ENCODE assay signal across 11 mouse cellular contexts in genomic region chr6:34716888-34717635, GRCm38 (mm10).
DNase-seq lines count a peak whose midpoint lies in the region; ATAC-seq lines count a peak whose summit lies in the region.
"Had no signal": no experiment of that assay in that cellular context is flagged by ENCODE, and none has a peak within 500 bp of the region (broad histone marks: within the 10 kb centered on the region; RNA-seq: fewer than 3 reads in every experiment).

No protein-coding gene starts in this region.

- DNase-seq in heart, adult 11 months, result peak; percentile 85
- no peak for DNase-seq in heart, postnatal 4 days
- DNase-seq in 3134 (ENCODE audit: extremely low read depth, insufficient read length, low spot score), result peak; percentile 44
- no peak for DNase-seq in adrenal gland, adult 8-10 months
- DNase-seq in right cerebral cortex, adult 2 months (ENCODE audit: low spot score in 2 of 2), result no peak
- no peak for DNase-seq in spleen, postnatal 36 days (ENCODE audit: low spot score in 2 of 2)
- DNase-seq: cerebellum, adult 2 months had no signal

- no peaks in the 10 kb centered on the region for H3K27me3 ChIP-seq in embryonic facial prominence, embryonic 12.5 days
- no peaks in the 10 kb centered on the region for H3K27me3 ChIP-seq in liver, embryonic 16.5 days (ENCODE audit: control insufficient read depth, insufficient read depth, low read depth, low read length)

- H3K36me3 ChIP-seq in embryonic facial prominence, embryonic 12.5 days, result 0 out of 2 replicates have a peak, but pooled peaks cover 6% of the 10 kb centered on the region
- no peaks in the 10 kb centered on the region for H3K36me3 ChIP-seq in liver, embryonic 16.5 days (ENCODE audit: control insufficient read depth, insufficient read depth)

- no peak overlapping the region for H3K4me2 ChIP-seq in embryonic facial prominence, embryonic 12.5 days (replicated peaks)
- H3K4me2 ChIP-seq in liver, embryonic 16.5 days (ENCODE audit: low read depth, low read length), result no peak overlapping the region

- ATAC-seq in embryonic facial prominence, embryonic 12.5 days (ENCODE audit: insufficient number of reproducible peaks, insufficient read depth, low FRiP score, low TSS enrichment), result no peak
- peak; percentile 83 for ATAC-seq in liver, embryonic 16.5 days (ENCODE audit: low read depth)
- ATAC-seq: activated CD4-positive, CD25-positive, alpha-beta regulatory T cell, adult 4 months; forebrain, embryonic 16.5 days had no signal

- H3K9ac ChIP-seq in embryonic facial prominence, embryonic 12.5 days, result no peak overlapping the region
- no peak overlapping the region for H3K9ac ChIP-seq in liver, embryonic 16.5 days (ENCODE audit: low read depth, low read length)

- H3K4me3 ChIP-seq in embryonic facial prominence, embryonic 12.5 days, result no peak overlapping the region
- no peak overlapping the region for H3K4me3 ChIP-seq in liver, embryonic 16.5 days (ENCODE audit: low read depth, low read length)

- H3K4me1 ChIP-seq in embryonic facial prominence, embryonic 12.5 days, result peaks cover 60% of the 10 kb centered on the region
- H3K4me1 ChIP-seq in liver, embryonic 16.5 days (ENCODE audit: control insufficient read depth, low read depth, low read length), result peaks cover 16% of the 10 kb centered on the region

- no peaks in the 10 kb centered on the region for H3K9me3 ChIP-seq in embryonic facial prominence, embryonic 12.5 days
- no peaks in the 10 kb centered on the region for H3K9me3 ChIP-seq in liver, embryonic 16.5 days (replicated peaks; ENCODE audit: control insufficient read depth, low read length)

- peak overlapping the region; percentile 13; the same call in 1 of the 2 replicates for H3K27ac ChIP-seq in embryonic facial prominence, embryonic 12.5 days
- peak overlapping the region; percentile 80 for H3K27ac ChIP-seq in liver, embryonic 16.5 days (ENCODE audit: low read length)

- 27% methylated on average over 3 of the region's 3 CpGs for WGBS in embryonic facial prominence, embryonic 12.5 days
- 32% methylated on average over 3 of the region's 3 CpGs for WGBS in liver, embryonic 16.5 days (ENCODE audit: insufficient replicate concordance)

Comparison
In these comparisons a context has a peak if more than half of its experiments do, and no peak if none do; other contexts are left out.
1. DNase-seq: peak in heart, adult 11 months (single experiment) and 3134 (single experiment); none in heart, postnatal 4 days (single experiment), adrenal gland, adult 8-10 months (single experiment), right cerebral cortex, adult 2 months (0 of 2) and spleen, postnatal 36 days (0 of 2).